Mouse (Mus musculus) CH12.LX (cell line): Measurements from ENCODE around the gene Xpnpep2. TPM values are rescaled to one million over a fixed set of nuclear protein-coding genes. Genes with fewer than 3 reads are reported as not detected.

Experiments
- DNase-seq: peaks from one replicate; pipeline ENCODE4 v3.0.0-alpha.2; 2013; ENCODE audit errors: extremely low read depth
- H3K27ac ChIP-seq: 2 replicates; pipeline ENCODE4 v1.5.1; 2012; ENCODE audit warnings: low read depth, mild to moderate bottlenecking, control low read depth, moderate library complexity; ENCODE audit not compliant: insufficient read depth
- H3K27me3 ChIP-seq: replicated peaks from 2 replicates; pipeline ENCODE3; 2012; ENCODE audit warnings: inconsistent platforms
- H3K36me3 ChIP-seq, 2 experiments: replicated peaks in 1 of 2; 2 replicates each; pipeline versions ENCODE3 to v1.6.1; 2012; ENCODE audit warnings: inconsistent platforms in 1 of 2, low read length in 1 of 2, mild to moderate bottlenecking in 1 of 2, mixed read lengths in 1 of 2, moderate library complexity in 1 of 2; ENCODE audit not compliant: control insufficient read depth in 1 of 2, insufficient read depth in 1 of 2
- H3K4me1 ChIP-seq, 2 experiments: 2 replicates each; pipeline ENCODE4 v1.6.1; 2012; ENCODE audit warnings: inconsistent platforms in 1 of 2, moderate library complexity in 1 of 2; ENCODE audit not compliant: insufficient read depth in 2 of 2, control insufficient read depth in 1 of 2
- H3K4me2 ChIP-seq: 2 replicates; pipeline ENCODE4 v1.6.1; 2012; ENCODE audit warnings: low read depth, mild to moderate bottlenecking, control low read depth; ENCODE audit not compliant: poor library complexity, insufficient read depth, severe bottlenecking
- H3K4me3 ChIP-seq, 3 experiments: fragments of 150-350 bp in 1 of 3; sonication (generic) in 1 of 3; replicated peaks in 1 of 3; 2 replicates each; pipeline versions ENCODE3 to v1.5.1; 2011 to 2012; ENCODE audit warnings: low read depth in 2 of 3, low read length in 2 of 3, mild to moderate bottlenecking in 2 of 3, moderate library complexity in 2 of 3, control low read depth in 1 of 3, improper control_type of control experiment in 1 of 3, inconsistent platforms in 1 of 3, mixed read lengths in 1 of 3; ENCODE audit not compliant: poor library complexity in 1 of 3
- H3K79me2 ChIP-seq: replicated peaks from 2 replicates; pipeline ENCODE4 v1.6.1; 2012; ENCODE audit warnings: mild to moderate bottlenecking, moderate library complexity; ENCODE audit not compliant: control insufficient read depth, poor library complexity, insufficient read depth, severe bottlenecking; ENCODE audit errors: extremely low read depth
- H3K9ac ChIP-seq: 2 replicates; pipeline ENCODE4 v1.6.1; 2012; ENCODE audit warnings: low read depth, mild to moderate bottlenecking, control low read depth, moderate library complexity; ENCODE audit not compliant: insufficient read depth
- H3K9me3 ChIP-seq: replicated peaks from 2 replicates; pipeline ENCODE3; 2012; ENCODE audit warnings: low read length, inconsistent platforms, mixed read lengths
- BHLHE40 ChIP-seq: IDR thresholded peaks from 2 replicates; pipeline ENCODE4 v1.6.1; 2011; ENCODE audit warnings: mild to moderate bottlenecking, low read depth, low read length, improper control_type of control experiment
- CHD1 ChIP-seq: IDR thresholded peaks from 2 replicates; pipeline ENCODE4 v1.6.1; 2012; ENCODE audit warnings: low read depth, low read length, improper control_type of control experiment, inconsistent platforms
- CHD2 ChIP-seq: IDR thresholded peaks from 2 replicates; pipeline ENCODE4 v1.6.1; 2011; ENCODE audit warnings: low read length, improper control_type of control experiment
- CTCF ChIP-seq, 2 experiments: IDR thresholded peaks in 1 of 2; conservative IDR thresholded peaks in 1 of 2; 2 replicates each; pipeline ENCODE4 v1.5.1; 2011 to 2012; ENCODE audit warnings: low read depth in 2 of 2, low read length in 2 of 2, improper control_type of control experiment in 1 of 2, inconsistent platforms in 1 of 2, mild to moderate bottlenecking in 1 of 2, moderate library complexity in 1 of 2
- E2F4 ChIP-seq: IDR thresholded peaks from 2 replicates; pipeline ENCODE4 v1.6.1; 2011; ENCODE audit warnings: low read depth, low read length, improper control_type of control experiment; ENCODE audit not compliant: insufficient replicate concordance
- ELF1 ChIP-seq: IDR thresholded peaks from 2 replicates; pipeline ENCODE4 v1.6.1; 2014; ENCODE audit warnings: low read depth, mild to moderate bottlenecking, inconsistent platforms, low read length, improper control_type of control experiment
- EP300 ChIP-seq: IDR thresholded peaks from 2 replicates; pipeline ENCODE4 v1.6.1; 2011; ENCODE audit warnings: low read length, improper control_type of control experiment
- ETS1 ChIP-seq: conservative IDR thresholded peaks from 2 replicates; pipeline ENCODE4 v1.6.1; 2012; ENCODE audit warnings: low read depth, mild to moderate bottlenecking, inconsistent platforms, low read length, improper control_type of control experiment, moderate library complexity
- GABPA ChIP-seq: IDR thresholded peaks from 2 replicates; pipeline ENCODE4 v1.6.1; 2012; ENCODE audit warnings: low read depth, low read length, improper control_type of control experiment, inconsistent platforms; ENCODE audit not compliant: insufficient replicate concordance
- HCFC1 ChIP-seq: IDR thresholded peaks from 2 replicates; pipeline ENCODE4 v1.6.1; 2012; ENCODE audit warnings: low read depth, mild to moderate bottlenecking, inconsistent platforms, low read length, improper control_type of control experiment
- IRF4 ChIP-seq: IDR thresholded peaks from 2 replicates; pipeline ENCODE4 v1.6.1; 2014; ENCODE audit warnings: low read depth, mild to moderate bottlenecking, inconsistent platforms, low read length, improper control_type of control experiment
- JUND ChIP-seq: conservative IDR thresholded peaks from 2 replicates; pipeline ENCODE4 v1.6.1; 2011; ENCODE audit warnings: low read depth, low read length, improper control_type of control experiment
- MAFK ChIP-seq: IDR thresholded peaks from 2 replicates; pipeline ENCODE4 v1.6.1; 2011; ENCODE audit warnings: low read length, improper control_type of control experiment; ENCODE audit not compliant: insufficient replicate concordance
- MAZ ChIP-seq: IDR thresholded peaks from 2 replicates; pipeline ENCODE4 v1.6.1; 2012; ENCODE audit warnings: low read depth, mild to moderate bottlenecking, inconsistent platforms, low read length, improper control_type of control experiment, moderate library complexity
- MEF2A ChIP-seq: IDR thresholded peaks from 2 replicates; pipeline ENCODE4 v1.6.1; 2014; ENCODE audit warnings: low read depth, mild to moderate bottlenecking, inconsistent platforms, low read length, improper control_type of control experiment, borderline replicate concordance
- MXI1 ChIP-seq: IDR thresholded peaks from 2 replicates; pipeline ENCODE4 v1.6.1; 2011; ENCODE audit warnings: mild to moderate bottlenecking, low read depth, low read length, improper control_type of control experiment
- MYC ChIP-seq: IDR thresholded peaks from 2 replicates; pipeline ENCODE4 v1.6.1; 2011; ENCODE audit warnings: low read depth, mild to moderate bottlenecking, improper control_type of control experiment, low read length
- NELFE ChIP-seq: IDR thresholded peaks from 2 replicates; pipeline ENCODE4 v1.6.1; 2011; ENCODE audit warnings: low read depth, low read length, improper control_type of control experiment
- NRF1 ChIP-seq: IDR thresholded peaks from 2 replicates; pipeline ENCODE4 v1.6.1; 2014; ENCODE audit warnings: low read depth, mild to moderate bottlenecking, inconsistent platforms, low read length, improper control_type of control experiment, moderate library complexity
- POLR2A ChIP-seq: IDR thresholded peaks from 2 replicates; pipeline ENCODE4 v1.6.1; 2011; ENCODE audit warnings: low read depth, mild to moderate bottlenecking, improper control_type of control experiment, low read length
- RAD21 ChIP-seq: IDR thresholded peaks from 2 replicates; pipeline ENCODE4 v1.6.1; 2011; ENCODE audit warnings: low read depth, mild to moderate bottlenecking, low read length, improper control_type of control experiment, moderate library complexity
- RCOR1 ChIP-seq: conservative IDR thresholded peaks from 2 replicates; pipeline ENCODE4 v1.6.1; 2012; ENCODE audit warnings: low read depth, mild to moderate bottlenecking, inconsistent platforms, low read length, improper control_type of control experiment
- SIN3A ChIP-seq: IDR thresholded peaks from 2 replicates; pipeline ENCODE4 v1.6.1; 2012; ENCODE audit warnings: low read length, improper control_type of control experiment, inconsistent platforms
- SMC3 ChIP-seq: IDR thresholded peaks from 2 replicates; pipeline ENCODE4 v1.6.1; 2011; ENCODE audit warnings: low read depth, low read length, improper control_type of control experiment
- TBP ChIP-seq: conservative IDR thresholded peaks from 2 replicates; pipeline ENCODE4 v1.6.1; 2011; ENCODE audit warnings: low read depth, low read length, improper control_type of control experiment
- TCF12 ChIP-seq: IDR thresholded peaks from 2 replicates; pipeline ENCODE4 v1.6.1; 2014; ENCODE audit warnings: low read depth, mild to moderate bottlenecking, inconsistent platforms, low read length, improper control_type of control experiment
- UBTF ChIP-seq: IDR thresholded peaks from 2 replicates; pipeline ENCODE4 v1.6.1; 2012; ENCODE audit warnings: low read depth, mild to moderate bottlenecking, inconsistent platforms, low read length, improper control_type of control experiment, moderate library complexity
- USF1 ChIP-seq: IDR thresholded peaks from 2 replicates; pipeline ENCODE4 v1.6.1; 2014; ENCODE audit warnings: low read depth, mild to moderate bottlenecking, inconsistent platforms, low read length, improper control_type of control experiment
- USF2 ChIP-seq: conservative IDR thresholded peaks from 2 replicates; pipeline ENCODE4 v1.6.1; 2011; ENCODE audit warnings: low read depth, low read length, improper control_type of control experiment
- ZC3H11A ChIP-seq: IDR thresholded peaks from 2 replicates; pipeline ENCODE4 v1.6.1; 2012; ENCODE audit warnings: low read depth, mild to moderate bottlenecking, inconsistent platforms, low read length, improper control_type of control experiment
- ZKSCAN1 ChIP-seq: IDR thresholded peaks from 2 replicates; pipeline ENCODE4 v1.6.1; 2012; ENCODE audit warnings: low read depth, inconsistent platforms, low read length, improper control_type of control experiment, borderline replicate concordance
- ZMIZ1 ChIP-seq: IDR thresholded peaks from 2 replicates; pipeline ENCODE4 v1.6.1; 2012; ENCODE audit warnings: low read depth, mild to moderate bottlenecking, inconsistent platforms, low read length, improper control_type of control experiment
- ZNF384 ChIP-seq: IDR thresholded peaks from 2 replicates; pipeline ENCODE4 v1.6.1; 2012; ENCODE audit warnings: low read depth, low read length, improper control_type of control experiment, inconsistent platforms
- dilution Hi-C: fragments of 300-500 bp; cut with MboI; formaldehyde crosslinking; loops from 2 replicates; pipeline ENCODE4 v1.14.3; 2020; ENCODE audit warnings: low sequenced_read_pairs; ENCODE audit not compliant: extremely low pct_unique_long_range_greater_than_20kb, extremely low pct_ligation_motif_present
- in situ Hi-C: fragments of 300-500 bp; cut with MboI; formaldehyde crosslinking; loops from 3 replicates; pipeline ENCODE4 v1.14.3; 2019; ENCODE audit warnings: low sequenced_read_pairs, low pct_ligation_motif_present, low pct_unique_long_range_greater_than_20kb, mixed read lengths
- polyA plus RNA-seq: library from polyadenylated mRNA; unstranded; fragments of >175 nt; gene quantifications from 2 replicates; pipeline ENCODE4 v1.2.1, GENCODE M21; 2012; ENCODE audit warnings: low read depth; ENCODE audit not compliant: insufficient read length
- total RNA-seq, 2 experiments: library from RNA; depleted of rRNA; stranded (reverse); fragments of 300-350 nt in 1 of 2; fragments of >200 nt in 1 of 2; gene quantifications; 2 replicates each; pipeline ENCODE4 v1.2.3; 2012 to 2014

Xpnpep2 gene
- total and polyA plus RNA-seq, 3 experiments, result 0.05 to 0.14 (median 0.08) TPM

GRCm38 (mm10) chrX:48143415-48144335 lies 35.1 kb downstream of the Xpnpep2 start:
- peak overlapping the region; percentile 39; the same call in 1 of the 2 replicates for H3K4me2 ChIP-seq
- DNase-seq, result peak; percentile 64
- in situ Hi-C loops (no loop called here), dilution Hi-C loops (no loop called here)
- H3K9ac ChIP-seq, result peak overlapping the region; percentile 78
- H3K9me3 ChIP-seq, result no peaks in the 10 kb centered on the region
- H3K79me2 ChIP-seq, result peaks cover 14% of the 10 kb centered on the region
- H3K4me1 ChIP-seq, result peaks cover 18 to 42% of the 10 kb centered on the region in 2 experiments
- peak overlapping the region; percentile 20 to 45 (median 35) for H3K4me3 ChIP-seq
- no peaks in the 10 kb centered on the region for H3K27me3 ChIP-seq
- no peak for TF ChIP-seq ZKSCAN1
- no peak for TF ChIP-seq CHD1
- TF ChIP-seq E2F4, result no peak
- no peak for TF ChIP-seq USF1
- TF ChIP-seq UBTF, result no peak
- 0 out of 2 replicates have a peak, but pooled peaks have one; percentile 15 for TF ChIP-seq HCFC1
- TF ChIP-seq BHLHE40, result peak; percentile 69
- TF ChIP-seq TCF12, result peak; percentile 67; the same call in 1 of the 2 replicates
- no peak for TF ChIP-seq USF2
- TF ChIP-seq ZC3H11A, result no peak
- 0 out of 2 replicates have a peak, but pooled peaks have one; percentile 27 for TF ChIP-seq ZMIZ1
- 0 out of 2 replicates have a peak, but pooled peaks have one; percentile 23 for TF ChIP-seq NELFE
- TF ChIP-seq MEF2A, result 0 out of 2 replicates have a peak, but pooled peaks have one; percentile 50
- TF ChIP-seq SMC3, result no peak
- TF ChIP-seq CHD2, result peak; percentile 81
- peak; percentile 79 for TF ChIP-seq ELF1
- no peak for TF ChIP-seq MXI1
- no peak for TF ChIP-seq SIN3A
- TF ChIP-seq ETS1, result peak; percentile 59
- TF ChIP-seq MYC, result no peak
- TF ChIP-seq TBP, result no peak
- no peak; the same call in 1 of the 2 replicates for TF ChIP-seq RAD21
- TF ChIP-seq ZNF384, result no peak
- TF ChIP-seq CTCF (conservative IDR thresholded peaks at IDR 0.05 in 1 of 2, IDR thresholded peaks at IDR 0.05 in 1 of 2; ENCODE audit: low read depth in 2 of 2, low read length in 2 of 2), result no peak
- TF ChIP-seq MAFK, result no peak
- no peak for TF ChIP-seq GABPA
- TF ChIP-seq RCOR1, result no peak
- no peak for TF ChIP-seq MAZ
- peak; percentile 35; the same call in 1 of the 2 replicates for TF ChIP-seq EP300
- peak; percentile 48 for TF ChIP-seq POLR2A
- TF ChIP-seq JUND, result no peak
- peak; percentile 69; the same call in 1 of the 2 replicates for TF ChIP-seq IRF4
- peak; percentile 72 for TF ChIP-seq NRF1
- TF ChIP-seq, all 38 proteins: peak for 13
- peak overlapping the region; percentile 99 for H3K27ac ChIP-seq
- H3K36me3 ChIP-seq, result peaks cover under 1 to 2% of the 10 kb centered on the region in 2 experiments
